Comparison of ENCODE assay signal across 23 mouse cellular contexts in the genomic region with DNA sequence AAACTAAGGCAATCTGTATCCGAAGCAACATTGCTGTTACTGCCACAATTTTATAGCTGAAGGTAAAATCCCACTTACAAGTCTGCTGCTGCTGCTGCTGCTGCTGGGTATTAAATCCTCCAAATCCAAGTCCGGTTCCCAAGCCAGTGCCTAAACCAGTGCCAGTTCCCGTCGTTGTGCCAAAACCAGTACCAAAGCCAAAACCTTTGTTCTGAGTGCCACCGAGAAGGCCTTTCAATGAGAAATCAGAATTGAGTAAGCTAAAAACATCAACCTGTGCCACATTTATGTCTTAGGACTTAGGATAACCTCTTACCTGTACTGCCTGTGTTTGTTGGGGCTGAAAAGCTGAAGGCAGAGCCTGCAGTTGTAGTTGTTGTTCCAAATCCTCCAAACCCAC. TPM values are rescaled to one million over a fixed set of nuclear protein-coding genes. Genes with fewer than 3 reads are reported as not detected.
DNase-seq lines count a peak whose midpoint lies in the region; ATAC-seq and TF ChIP-seq lines count a peak whose summit lies in the region.
"Had no signal": no experiment of that assay in that cellular context is flagged by ENCODE, and none has a peak within 500 bp of the region (broad histone marks: within the 10 kb centered on the region; RNA-seq: fewer than 3 reads in every experiment).

No protein-coding gene starts in this region.

- TF ChIP-seq POLR2A in kidney, adult 2 months (IDR thresholded peaks at IDR 0.05; ENCODE audit: low read depth, low read length) = no peak

- H3K4me1 ChIP-seq in forebrain, embryonic 14.5 days (ENCODE audit: control insufficient read depth, insufficient read depth, low read length) = peaks cover 10% of the 10 kb centered on the region; the same call in 1 of the 2 replicates
- H3K4me1 ChIP-seq in forebrain, postnatal 0 days (ENCODE audit: insufficient read depth) = no peaks in the 10 kb centered on the region
- H3K4me1 ChIP-seq in kidney, adult 2 months (ENCODE audit: control insufficient read depth, insufficient read depth, low read length) = peaks cover 4% of the 10 kb centered on the region; the same call in 1 of the 2 replicates

- H3K9ac ChIP-seq in forebrain, embryonic 14.5 days (ENCODE audit: low read length) = no peak overlapping the region
- H3K9ac ChIP-seq in forebrain, postnatal 0 days = no peak overlapping the region
- H3K9ac ChIP-seq: embryonic facial prominence, embryonic 13.5 days; hindbrain, embryonic 12.5 days; kidney, embryonic 15.5 days; liver, embryonic 15.5 days; lung, embryonic 15.5 days; neural tube, embryonic 12.5 days had no signal

- TF ChIP-seq CTCF in forebrain, postnatal 0 days (IDR thresholded peaks at IDR 0.05; ENCODE audit: low read depth) = no peak
- TF ChIP-seq CTCF in kidney, adult 2 months (conservative IDR thresholded peaks at IDR 0.05; ENCODE audit: insufficient read depth, insufficient read length, low read depth, low read length) = no peak

- H3K4me3 ChIP-seq in forebrain, embryonic 14.5 days (ENCODE audit: low read depth, low read length) = no peak overlapping the region
- H3K4me3 ChIP-seq in forebrain, postnatal 0 days (ENCODE audit: low read depth, low read length) = no peak overlapping the region
- no peak overlapping the region for H3K4me3 ChIP-seq in kidney, adult 2 months (ENCODE audit: insufficient read depth, low read depth, low read length)
- H3K4me3 ChIP-seq: embryonic facial prominence, embryonic 13.5 days; erythroblast, embryonic 14.5 days; heart, adult 2 months; hindbrain, embryonic 12.5 days; kidney, embryonic 15.5 days; left cerebral cortex, adult 2 months; liver, embryonic 15.5 days; lung, embryonic 15.5 days; neural tube, embryonic 12.5 days had no signal

- DNase-seq in forebrain, embryonic 14.5 days (ENCODE audit: low spot score) = no peak
- DNase-seq in forebrain, postnatal 0 days = no peak
- peak; percentile 32 to 49 for DNase-seq in layer of hippocampus, adult 8-10 months (ENCODE audit: low spot score in 2 of 2)
- no peak for DNase-seq in layer of hippocampus, adult 9-11 months
- peak; percentile 65 for DNase-seq in gonadal fat pad, adult 2 months (ENCODE audit: low read depth)
- no peak for DNase-seq in kidney, adult 2 months
- no peak for DNase-seq in frontal cortex, postnatal 25 days (ENCODE audit: low spot score in 2 of 2)
- DNase-seq: cerebellum, postnatal 36 days; embryo, embryonic 11 days; gastrocnemius, postnatal 10 days; heart, adult 2 months; kidney, postnatal 36 days; lung, postnatal 4 days; midbrain, embryonic 14.5 days had no signal

- H3K4me2 ChIP-seq in forebrain, embryonic 14.5 days (ENCODE audit: low read length) = no peak overlapping the region
- no peak overlapping the region for H3K4me2 ChIP-seq in forebrain, postnatal 0 days (ENCODE audit: low read depth)
- H3K4me2 ChIP-seq: embryonic facial prominence, embryonic 13.5 days; hindbrain, embryonic 12.5 days; kidney, embryonic 15.5 days; liver, embryonic 15.5 days; lung, embryonic 15.5 days; neural tube, embryonic 12.5 days had no signal

- H3K9me3 ChIP-seq in forebrain, embryonic 14.5 days (replicated peaks; ENCODE audit: control insufficient read depth, low read length) = no peaks in the 10 kb centered on the region
- no peaks in the 10 kb centered on the region for H3K9me3 ChIP-seq in forebrain, postnatal 0 days (ENCODE audit: low read length)
- H3K9me3 ChIP-seq: embryonic facial prominence, embryonic 13.5 days; hindbrain, embryonic 12.5 days; kidney, embryonic 15.5 days; liver, embryonic 15.5 days; lung, embryonic 15.5 days; neural tube, embryonic 12.5 days had no signal

- H3K36me3 ChIP-seq in forebrain, embryonic 14.5 days (ENCODE audit: control insufficient read depth, insufficient read depth, low read length) = peaks cover 32% of the 10 kb centered on the region
- H3K36me3 ChIP-seq in forebrain, postnatal 0 days (ENCODE audit: insufficient read depth) = peaks cover 28% of the 10 kb centered on the region
- peaks cover 7% of the 10 kb centered on the region for H3K36me3 ChIP-seq in kidney, adult 2 months (ENCODE audit: control insufficient read depth, insufficient read depth, low read length)

- H3K27ac ChIP-seq in forebrain, embryonic 14.5 days (ENCODE audit: low read depth, low read length) = peak overlapping the region; percentile 14; the same call in 1 of the 2 replicates
- H3K27ac ChIP-seq in forebrain, postnatal 0 days (ENCODE audit: low read depth, low read length) = no peak overlapping the region
- H3K27ac ChIP-seq in kidney, adult 2 months (ENCODE audit: insufficient read depth, low read depth, low read length) = no peak overlapping the region
- H3K27ac ChIP-seq: embryonic facial prominence, embryonic 13.5 days; heart, adult 2 months; hindbrain, embryonic 12.5 days; kidney, embryonic 15.5 days; liver, embryonic 15.5 days; lung, embryonic 15.5 days; neural tube, embryonic 12.5 days had no signal

- no peaks in the 10 kb centered on the region for H3K27me3 ChIP-seq in forebrain, embryonic 14.5 days (replicated peaks; ENCODE audit: control insufficient read depth, insufficient read depth, low read length)
- H3K27me3 ChIP-seq in forebrain, postnatal 0 days (ENCODE audit: insufficient read depth, low read length) = no peaks in the 10 kb centered on the region
- no peaks in the 10 kb centered on the region for H3K27me3 ChIP-seq in kidney, adult 2 months (replicated peaks; ENCODE audit: control insufficient read depth, insufficient read depth, low read length)
- H3K27me3 ChIP-seq: embryonic facial prominence, embryonic 13.5 days; hindbrain, embryonic 12.5 days; kidney, embryonic 15.5 days; liver, embryonic 15.5 days; lung, embryonic 15.5 days; neural tube, embryonic 12.5 days had no signal

- ATAC-seq in forebrain, embryonic 14.5 days = no peak
- no peak for ATAC-seq in forebrain, postnatal 0 days
- ATAC-seq: intestine, postnatal 0 days had no signal

- WGBS in forebrain, embryonic 14.5 days = 68% methylated on average over 5 of the region's 5 CpGs
- WGBS in forebrain, postnatal 0 days = 55% methylated on average over 5 of the region's 5 CpGs
- 81% methylated on average over 5 of the region's 5 CpGs for WGBS in kidney, adult 2 months

RNA-seq across cellular contexts. Expression of gene Nup54, which starts 4.3 kb away (rescaled TPM):
- 55.4 and 63.2 TPM in 2 replicates for polyA plus RNA-seq in forebrain, embryonic 14.5 days (2014; fragmentation: Nextera tagmentation; extraction: Ambion mirVana)
- 80.1 and 94.5 TPM in 2 replicates for total RNA-seq in forebrain, postnatal 0 days (2014; rRNA removed)
- polyA plus RNA-seq in forebrain, postnatal 0 days (2015; fragmentation: Nextera tagmentation; extraction: Ambion mirVana) = 35.1 and 43.7 TPM in 2 replicates
- total RNA-seq in layer of hippocampus, adult 8-10 months (2022) = 10 to 100 TPM; 30.5 to 41.7 (median 35.3) TPM
- polyA plus RNA-seq in gonadal fat pad, adult 2 months (2012; rRNA removed) = 17.2 and 19.3 TPM in 2 replicates
- 14.5 and 14.8 TPM in 2 replicates for polyA plus RNA-seq in kidney, adult 2 months (2012; rRNA removed)

Comparison
In these comparisons a context has a peak if more than half of its experiments do, and no peak if none do; other contexts are left out.
1. DNase-seq: peak in layer of hippocampus, adult 8-10 months (2 of 2) and gonadal fat pad, adult 2 months (single experiment); none in forebrain, embryonic 14.5 days (single experiment), forebrain, postnatal 0 days (single experiment), layer of hippocampus, adult 9-11 months (single experiment), kidney, adult 2 months (single experiment) and frontal cortex, postnatal 25 days (0 of 2).